Mouse (Mus musculus) neural tube, embryonic 15.5 days (tissue): Measurements from ENCODE around the gene Slc25a19. TPM values are rescaled to one million over a fixed set of nuclear protein-coding genes. Genes with fewer than 3 reads are reported as not detected.

Experiments
- ATAC-seq: fragments of 200-750 bp; cut with Nextera tagmentation; 2 replicates; pipeline ENCODE4 v1.8.0; 2017; ENCODE audit warnings: mild to moderate bottlenecking, moderate TSS enrichment, moderate library complexity; ENCODE audit not compliant: low FRiP score
- H3K27ac ChIP-seq: fragments of 300-500 bp; sonication (generic); replicated peaks from 2 replicates; pipeline ENCODE4 v1.5.1; 2015; ENCODE audit warnings: mild to moderate bottlenecking, inconsistent platforms
- H3K27me3 ChIP-seq: fragments of 300-500 bp; sonication (generic); replicated peaks from 2 replicates; pipeline ENCODE4 v1.6.1; 2015; ENCODE audit warnings: inconsistent platforms
- H3K36me3 ChIP-seq: fragments of 300-500 bp; sonication (generic); 2 replicates; pipeline ENCODE4 v1.6.1; 2015; ENCODE audit warnings: inconsistent platforms
- H3K4me1 ChIP-seq: fragments of 300-500 bp; sonication (generic); 2 replicates; pipeline ENCODE4 v1.6.1; 2015; ENCODE audit warnings: inconsistent platforms
- H3K4me2 ChIP-seq: fragments of 300-500 bp; sonication (generic); 2 replicates; pipeline ENCODE4 v1.6.1; 2015; ENCODE audit warnings: inconsistent platforms, mild to moderate bottlenecking, moderate library complexity
- H3K4me3 ChIP-seq: fragments of 300-500 bp; sonication (generic); replicated peaks from 2 replicates; pipeline ENCODE4 v1.5.1; 2015; ENCODE audit warnings: mild to moderate bottlenecking, inconsistent platforms
- H3K9ac ChIP-seq: fragments of 300-500 bp; sonication (generic); replicated peaks from 2 replicates; pipeline ENCODE4 v1.6.1; 2015; ENCODE audit warnings: mild to moderate bottlenecking, inconsistent platforms
- H3K9me3 ChIP-seq: fragments of 300-500 bp; sonication (generic); replicated peaks from 2 replicates; pipeline ENCODE4 v1.6.1; 2016; ENCODE audit warnings: inconsistent platforms
- WGBS: fragments of 180-500 bp; shearing (Covaris S2); methylation state at CpG from one replicate; pipeline ENCODE4 v1.1.7; 2015; ENCODE audit warnings: mixed read lengths; 5-methylcytosine and 5-hydroxymethylcytosine counted together
- polyA plus RNA-seq: library from polyadenylated mRNA; unstranded; fragments of >200 nt; fragmentation: Nextera tagmentation; extraction: Ambion mirVana; gene quantifications from 2 replicates; pipeline ENCODE4 v1.2.1, GENCODE M21; 2015

The Slc25a19 gene
- polyA plus RNA-seq, 1 experiment from 2014 or later, result 52.8 TPM

DNA sequence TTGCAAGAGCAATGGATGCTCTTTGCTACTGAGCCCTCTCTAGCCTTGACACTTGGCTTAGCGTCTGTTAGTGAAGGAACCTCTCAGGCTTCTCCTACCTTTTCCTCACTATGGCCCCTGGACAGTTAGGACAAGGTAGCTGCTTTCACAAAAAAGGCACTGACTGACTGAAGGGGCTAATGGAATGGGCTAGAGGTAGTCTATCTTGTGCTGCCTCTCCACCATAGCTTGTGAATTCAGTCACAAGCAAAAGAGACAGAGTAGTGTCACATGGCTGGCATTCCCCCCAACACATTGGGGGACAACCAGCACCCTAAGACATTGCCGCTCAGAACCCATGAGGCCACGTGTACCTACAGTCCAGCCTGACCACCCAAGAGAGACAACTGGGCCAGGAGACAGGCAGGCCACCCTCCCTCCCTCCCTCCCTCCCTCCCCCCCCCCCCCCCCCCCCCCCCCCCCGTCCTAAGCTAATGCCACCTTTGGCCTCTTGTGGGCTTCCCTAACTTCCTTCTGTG lies 12.3 kb upstream of the Slc25a19 start:
- no peaks in the 10 kb centered on the region for H3K27me3 ChIP-seq
- no peak overlapping the region for H3K4me3 ChIP-seq
- no peaks in the 10 kb centered on the region for H3K4me1 ChIP-seq
- ATAC-seq, result no peak
- no peak overlapping the region for H3K27ac ChIP-seq
- no peaks in the 10 kb centered on the region for H3K9me3 ChIP-seq
- H3K9ac ChIP-seq, result no peak overlapping the region
- WGBS, result 89% methylated on average over 3 of the region's 4 CpGs
- H3K36me3 ChIP-seq, result peaks cover 20% of the 10 kb centered on the region
- no peak overlapping the region for H3K4me2 ChIP-seq

DNA sequence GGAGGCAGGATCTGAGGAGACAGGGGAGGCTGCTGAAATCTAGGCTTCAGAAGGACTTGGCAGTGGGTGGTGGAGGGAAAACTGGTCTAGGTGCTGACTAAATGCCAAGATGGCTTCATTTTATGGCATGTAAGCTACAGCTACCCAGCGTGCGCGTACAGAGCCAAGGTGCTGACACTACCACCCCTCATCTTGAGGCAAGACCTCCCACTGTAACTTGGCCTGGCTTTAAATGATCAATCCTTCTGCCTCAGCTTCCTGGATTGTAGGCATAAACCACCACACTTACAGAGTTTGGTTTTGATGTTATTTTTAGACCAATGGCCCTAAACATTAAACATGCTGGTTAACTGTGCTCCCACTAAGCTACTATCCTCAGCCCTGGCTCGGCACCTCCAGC lies 11.4 kb upstream of the Slc25a19 start:
- Histone ChIP-seq H3K9me3 (no peaks in the 10 kb centered on the region), H3K4me2 (no peak overlapping the region), H3K9ac (no peak overlapping the region), H3K27ac (no peak overlapping the region), H3K27me3 (no peaks in the 10 kb centered on the region), H3K4me3 (no peak overlapping the region), H3K36me3 (peaks cover 14% of the 10 kb centered on the region), H3K4me1 (no peaks in the 10 kb centered on the region)
- no peak for ATAC-seq
- WGBS, result 83% methylated on average over 4 of the region's 4 CpGs

DNA sequence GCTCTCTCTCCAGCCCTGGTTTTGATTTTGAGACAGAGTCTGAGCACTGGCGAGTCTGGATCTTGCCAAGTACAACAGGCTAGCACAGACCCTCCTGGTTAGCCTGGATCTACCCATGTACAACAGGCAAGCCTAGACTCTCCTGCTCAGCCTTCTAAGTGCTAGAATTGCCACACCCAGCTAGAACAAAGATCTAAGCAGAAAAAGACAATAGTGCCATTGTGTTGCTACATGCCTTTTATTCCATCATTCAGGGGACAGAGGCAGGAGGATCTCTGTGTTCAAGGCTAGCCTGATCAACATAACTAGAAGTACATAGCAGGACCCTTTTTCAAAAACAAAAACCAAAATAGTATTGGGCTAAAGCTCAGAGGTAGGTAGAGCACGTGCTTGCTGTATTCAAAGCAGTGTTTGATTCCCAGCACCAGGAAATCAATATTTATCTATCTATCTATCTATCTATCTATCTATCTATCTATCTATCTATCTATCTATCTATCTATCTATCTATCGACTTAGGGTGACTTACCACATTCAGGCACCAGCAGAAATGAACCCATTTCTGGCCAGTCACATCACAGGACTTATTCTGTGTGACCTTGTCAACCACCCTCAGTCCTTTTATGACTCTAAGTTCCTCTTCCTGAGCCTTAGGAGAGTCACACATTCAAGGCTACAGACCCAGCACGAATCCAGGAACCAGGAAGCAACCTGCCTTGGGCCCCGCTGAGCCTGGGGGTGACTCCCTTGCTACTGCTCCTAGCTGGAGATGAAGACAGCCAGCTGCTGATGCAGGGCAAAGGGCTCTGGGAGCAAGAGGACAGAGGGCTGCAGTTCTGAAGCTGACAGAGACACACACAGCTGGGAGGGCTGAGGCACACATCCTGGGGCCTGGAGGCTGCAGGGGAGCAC lies 10.7 kb upstream of the Slc25a19 start:
- H3K4me3 ChIP-seq, result no peak overlapping the region
- H3K4me1 ChIP-seq, result no peaks in the 10 kb centered on the region
- H3K27me3 ChIP-seq, result no peaks in the 10 kb centered on the region
- WGBS, result 82% methylated on average over 5 of the region's 5 CpGs
- no peak overlapping the region for H3K9ac ChIP-seq
- ATAC-seq, result no peak
- no peaks in the 10 kb centered on the region for H3K9me3 ChIP-seq
- H3K27ac ChIP-seq, result no peak overlapping the region
- no peak overlapping the region for H3K4me2 ChIP-seq
- peaks cover 9% of the 10 kb centered on the region for H3K36me3 ChIP-seq

GRCm38 (mm10) chr11:115636960-115637359 lies 8.9 kb upstream of the Slc25a19 start:
- Histone ChIP-seq H3K27me3 (no peaks in the 10 kb centered on the region), H3K4me3 (no peak overlapping the region), H3K4me1 (no peaks in the 10 kb centered on the region), H3K4me2 (no peak overlapping the region), H3K9me3 (no peaks in the 10 kb centered on the region), H3K9ac (no peak overlapping the region), H3K27ac (no peak overlapping the region), H3K36me3 (no peaks in the 10 kb centered on the region)
- WGBS, result 80% methylated on average over 3 of the region's 3 CpGs
- no peak for ATAC-seq

- H3K27me3 ChIP-seq, result no peaks in the 10 kb centered on the region
- WGBS, result 73% methylated on average over 8 of the region's 8 CpGs
- no peak overlapping the region for H3K27ac ChIP-seq
- H3K4me3 ChIP-seq, result no peak overlapping the region
- no peaks in the 10 kb centered on the region for H3K9me3 ChIP-seq
- H3K36me3 ChIP-seq, result no peaks in the 10 kb centered on the region
- ATAC-seq, result no peak
- H3K9ac ChIP-seq, result no peak overlapping the region
- no peaks in the 10 kb centered on the region for H3K4me1 ChIP-seq
- H3K4me2 ChIP-seq, result no peak overlapping the region
Measured at GRCm38 (mm10) chr11:115635484-115635883, 7.4 kb upstream of the Slc25a19 start.

DNA sequence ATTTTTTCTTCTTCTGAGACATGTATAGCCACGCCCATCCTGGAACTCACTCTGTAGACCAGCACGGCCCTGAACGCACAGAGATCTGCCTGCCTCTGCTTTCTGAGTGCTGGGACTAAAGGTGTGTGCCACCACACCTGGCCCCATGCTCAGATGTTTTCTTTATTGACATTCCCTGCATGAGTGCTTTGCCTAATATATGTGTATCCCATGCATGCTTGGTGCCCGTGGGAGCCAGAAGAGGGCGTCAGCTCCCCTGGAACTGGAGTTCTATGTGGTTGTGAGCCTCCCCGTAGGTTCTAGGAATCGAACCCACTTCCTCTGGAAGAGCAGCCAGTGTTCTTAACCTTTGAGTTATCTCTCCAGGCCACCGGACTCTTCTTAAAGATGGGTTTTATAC lies 6.9 kb upstream of the Slc25a19 start:
- H3K27ac ChIP-seq, result no peak overlapping the region
- no peak for ATAC-seq
- H3K4me3 ChIP-seq, result no peak overlapping the region
- no peaks in the 10 kb centered on the region for H3K36me3 ChIP-seq
- no peaks in the 10 kb centered on the region for H3K4me1 ChIP-seq
- H3K9ac ChIP-seq, result no peak overlapping the region
- no peaks in the 10 kb centered on the region for H3K27me3 ChIP-seq
- H3K9me3 ChIP-seq, result no peaks in the 10 kb centered on the region
- no peak overlapping the region for H3K4me2 ChIP-seq
- WGBS, result 89% methylated on average over 8 of the region's 8 CpGs

DNA sequence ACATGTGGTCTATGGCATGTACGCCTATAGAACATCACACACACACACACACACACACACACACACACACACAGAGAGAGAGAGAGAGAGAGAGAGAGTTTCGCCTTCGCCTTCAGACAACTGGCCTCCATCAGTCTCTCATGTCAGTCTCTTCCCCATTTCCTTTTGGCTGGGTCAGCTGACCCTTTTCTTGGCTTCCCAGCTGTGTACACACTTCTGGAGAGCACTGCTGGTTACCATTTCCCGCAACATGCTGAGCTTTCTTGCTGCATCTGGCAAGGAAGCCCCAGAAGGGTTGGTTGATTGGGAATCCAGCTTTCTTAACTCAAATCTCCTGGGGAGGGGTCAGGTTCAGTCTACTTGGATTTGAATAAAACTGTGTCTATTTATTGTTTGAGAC lies 6.0 kb upstream of the Slc25a19 start:
- no peak overlapping the region for H3K9ac ChIP-seq
- H3K27me3 ChIP-seq, result no peaks in the 10 kb centered on the region

GRCm38 (mm10) chr11:115632862-115633261 lies 4.8 kb upstream of the Slc25a19 start:
- H3K4me1 ChIP-seq, result peaks cover 4% of the 10 kb centered on the region; the same call in 1 of the 2 replicates
- no peak for ATAC-seq
- H3K4me2 ChIP-seq, result no peak overlapping the region
- H3K9ac ChIP-seq, result no peak overlapping the region
- no peaks in the 10 kb centered on the region for H3K36me3 ChIP-seq
- 92% methylated on average over 10 of the region's 10 CpGs for WGBS
- H3K9me3 ChIP-seq, result no peaks in the 10 kb centered on the region
- H3K27me3 ChIP-seq, result no peaks in the 10 kb centered on the region
- no peak overlapping the region for H3K4me3 ChIP-seq
- no peak overlapping the region for H3K27ac ChIP-seq

More for the DNA sequence above, 6.0 kb upstream of the Slc25a19 start:
- WGBS, result 86% methylated on average over 3 of the region's 4 CpGs
- Histone ChIP-seq H3K36me3 (no peaks in the 10 kb centered on the region), H3K4me1 (no peaks in the 10 kb centered on the region), H3K4me3 (no peak overlapping the region), H3K9me3 (no peaks in the 10 kb centered on the region), H3K4me2 (no peak overlapping the region), H3K27ac (no peak overlapping the region)
- no peak for ATAC-seq

GRCm38 (mm10) chr11:115632247-115632646 lies 4.2 kb upstream of the Slc25a19 start:
- Histone ChIP-seq H3K9ac (no peak overlapping the region), H3K9me3 (no peaks in the 10 kb centered on the region), H3K27ac (no peak overlapping the region), H3K27me3 (no peaks in the 10 kb centered on the region), H3K36me3 (no peaks in the 10 kb centered on the region), H3K4me1 (peaks cover 8% of the 10 kb centered on the region), H3K4me3 (no peak overlapping the region), H3K4me2 (no peak overlapping the region)
- 83% methylated on average over 7 of the region's 7 CpGs for WGBS
- no peak for ATAC-seq

- Histone ChIP-seq H3K4me1 (peaks cover 16% of the 10 kb centered on the region), H3K4me3 (no peak overlapping the region), H3K27ac (no peak overlapping the region), H3K4me2 (no peak overlapping the region), H3K9ac (no peak overlapping the region), H3K36me3 (no peaks in the 10 kb centered on the region), H3K27me3 (no peaks in the 10 kb centered on the region), H3K9me3 (no peaks in the 10 kb centered on the region)
- WGBS, result 20% methylated on average over 3 of the region's 3 CpGs
- ATAC-seq, result no peak
Measured at GRCm38 (mm10) chr11:115631505-115631890, 3.4 kb upstream of the Slc25a19 start.

DNA sequence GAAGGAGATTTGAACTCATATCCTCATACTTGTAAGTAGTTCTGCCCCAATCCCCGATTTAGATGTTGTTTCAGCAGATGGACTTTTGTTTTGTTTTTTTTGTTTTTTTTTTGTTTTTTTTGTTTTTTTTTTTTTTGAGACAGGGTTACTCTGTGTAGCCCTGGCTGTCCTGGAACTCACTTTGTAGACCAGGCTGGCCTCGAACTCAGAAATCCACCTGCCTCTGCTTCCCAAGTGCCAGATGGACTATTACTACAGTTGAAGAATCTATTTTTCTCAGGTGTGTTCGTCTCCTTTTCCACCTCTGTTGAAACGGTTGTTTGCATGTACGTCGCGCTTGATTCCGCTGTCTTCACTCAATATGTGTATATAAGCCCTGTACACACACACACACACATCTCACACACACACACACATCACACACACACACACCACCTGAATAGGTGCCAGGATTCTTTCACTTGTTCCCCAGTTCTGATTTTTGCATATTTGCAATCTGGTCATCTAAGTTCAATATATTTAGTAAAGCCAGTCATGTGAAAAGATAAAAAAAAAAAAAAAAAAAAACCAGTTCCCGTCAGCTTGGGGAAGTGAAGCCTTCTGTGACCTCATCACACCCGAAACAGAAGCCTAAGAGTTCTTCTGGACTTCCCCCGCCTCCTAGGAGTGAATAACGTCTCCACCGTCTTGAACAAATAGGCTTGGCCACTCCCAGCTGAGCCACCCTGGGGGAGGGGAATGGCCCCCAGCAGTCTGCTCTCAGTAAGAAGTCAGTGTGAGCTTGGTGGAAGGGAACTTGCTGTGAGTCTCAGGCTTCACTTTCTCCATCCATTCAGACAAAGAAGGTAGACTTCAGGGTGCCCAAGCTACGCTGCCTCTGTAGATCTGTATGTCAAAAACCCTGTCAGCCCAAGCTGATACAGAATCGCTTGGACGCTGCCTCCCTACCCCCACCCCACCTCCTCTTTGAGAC lies 2.7 kb upstream of the Slc25a19 start:
- no peak for ATAC-seq
- H3K9me3 ChIP-seq, result no peaks in the 10 kb centered on the region
- no peak overlapping the region for H3K4me3 ChIP-seq
- peaks cover 22% of the 10 kb centered on the region for H3K4me1 ChIP-seq
- H3K4me2 ChIP-seq, result no peak overlapping the region
- H3K36me3 ChIP-seq, result no peaks in the 10 kb centered on the region
- H3K9ac ChIP-seq, result no peak overlapping the region
- H3K27me3 ChIP-seq, result no peaks in the 10 kb centered on the region
- no peak overlapping the region for H3K27ac ChIP-seq
- 54% methylated on average over 16 of the region's 16 CpGs for WGBS
